Mouse (Mus musculus) embryonic fibroblast, embryonic 13.5 days (primary cell): ENCODE measurements around the gene Rbpms2.

Experiments
- CTCF ChIP-seq: IDR thresholded peaks from 2 replicates; pipeline ENCODE4 v1.5.1; 2011; ENCODE audit warnings: mild to moderate bottlenecking, control low read depth, low read length, moderate library complexity, borderline replicate concordance; ENCODE audit not compliant: insufficient read depth
- POLR2A ChIP-seq: IDR thresholded peaks from 2 replicates; pipeline ENCODE4 v1.6.1; 2011; ENCODE audit warnings: low read depth, mild to moderate bottlenecking, control low read depth, low read length, moderate library complexity

DNA sequence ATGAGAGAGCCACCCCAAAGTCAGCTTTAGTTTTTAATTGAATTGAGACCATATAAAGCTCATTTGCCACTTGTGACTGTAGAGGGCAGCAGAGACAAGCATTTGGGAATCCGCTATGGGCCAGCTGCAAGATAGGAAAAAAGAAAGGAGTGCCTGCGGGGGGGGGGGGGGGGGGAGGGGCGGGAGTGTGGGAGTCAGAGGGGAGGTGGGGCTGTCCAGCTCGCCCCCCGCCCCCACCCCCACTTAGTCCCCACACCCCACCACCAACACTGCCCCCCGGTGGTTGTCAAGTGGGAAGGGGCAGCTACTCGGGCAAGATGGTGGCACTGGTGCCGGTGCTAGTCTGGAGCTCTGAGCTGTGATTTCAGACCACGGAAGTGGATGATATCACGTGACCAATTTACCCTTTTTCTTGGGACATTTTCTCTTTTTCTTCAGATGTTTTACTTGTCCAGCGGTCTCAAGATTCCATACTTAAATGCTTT, 30.6 kb upstream of the Rbpms2 start:
- TF ChIP-seq CTCF (no peak), POLR2A (no peak)
